In the genomic region with DNA sequence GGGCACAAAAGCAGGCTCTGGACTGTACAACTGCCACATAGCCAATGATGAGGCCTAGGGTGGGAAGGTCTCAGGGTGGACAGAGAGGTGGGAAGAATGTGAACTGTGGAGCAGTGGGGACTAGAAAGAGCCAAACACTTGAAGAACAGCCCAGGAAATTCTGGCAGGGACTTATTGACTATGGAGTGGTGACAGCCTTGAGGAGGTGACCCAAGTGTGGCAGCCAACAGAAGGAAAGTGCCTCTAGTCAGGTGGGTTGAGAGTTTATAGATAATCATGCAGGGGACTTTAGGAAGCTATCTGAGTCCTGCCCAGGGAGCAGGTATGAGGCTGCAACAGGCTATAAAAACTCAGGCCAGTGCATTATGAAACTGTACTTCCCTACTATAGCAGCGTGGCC, we compare ENCODE assay signal across 21 mouse cellular contexts. TPM values are rescaled to one million over a fixed set of nuclear protein-coding genes. Genes with fewer than 3 reads are reported as not detected.
DNase-seq lines count a peak whose midpoint lies in the region; ATAC-seq and TF ChIP-seq lines count a peak whose summit lies in the region.
"Had no signal": no experiment of that assay in that cellular context is flagged by ENCODE, and none has a peak within 500 bp of the region (broad histone marks: within the 10 kb centered on the region; RNA-seq: fewer than 3 reads in every experiment).

No protein-coding gene starts in this region.

- no peak for TF ChIP-seq CTCF in intestine, postnatal 0 days (IDR thresholded peaks at IDR 0.05; ENCODE audit: low read depth)

- no peaks in the 10 kb centered on the region for H3K36me3 ChIP-seq in heart, embryonic 15.5 days
- H3K36me3 ChIP-seq in intestine, postnatal 0 days (ENCODE audit: control insufficient read depth, insufficient read depth), result no peaks in the 10 kb centered on the region
- H3K36me3 ChIP-seq: embryonic facial prominence, embryonic 13.5 days; forebrain, embryonic 12.5 days; hindbrain, embryonic 13.5 days; limb, embryonic 12.5 days; midbrain, embryonic 10.5 days had no signal

- WGBS in heart, embryonic 15.5 days, result 53% methylated on average over 1 of the region's 1 CpGs
- WGBS in intestine, postnatal 0 days, result 49% methylated on average over 1 of the region's 1 CpGs

- H3K4me3 ChIP-seq in heart, embryonic 15.5 days, result no peak overlapping the region
- H3K4me3 ChIP-seq in intestine, postnatal 0 days (ENCODE audit: low read depth, low read length), result no peak overlapping the region
- H3K4me3 ChIP-seq: embryonic facial prominence, embryonic 13.5 days; erythroblast, embryonic 14.5 days; forebrain, embryonic 12.5 days; hindbrain, embryonic 13.5 days; limb, embryonic 12.5 days; midbrain, embryonic 10.5 days had no signal

- peak; percentile 86 for ATAC-seq in heart, embryonic 15.5 days (replicated peaks; ENCODE audit: insufficient number of reproducible peaks, insufficient read depth, low FRiP score, low read depth)
- no peak for ATAC-seq in intestine, postnatal 0 days
- ATAC-seq: liver, postnatal 0 days had no signal

- intact Hi-C loops in heart, postnatal 36 days (cut with DNase I), result loop anchor here (2.0 to 10.0 kb wide), 6 partner anchors 33 to 589 kb away; no protein-coding TSS in a partner anchor

- H3K4me2 ChIP-seq in heart, embryonic 15.5 days, result no peak overlapping the region
- no peak overlapping the region for H3K4me2 ChIP-seq in intestine, postnatal 0 days (replicated peaks; ENCODE audit: low read depth)
- H3K4me2 ChIP-seq: embryonic facial prominence, embryonic 13.5 days; forebrain, embryonic 12.5 days; hindbrain, embryonic 13.5 days; limb, embryonic 12.5 days; liver, embryonic 11.5 days had no signal

- H3K9ac ChIP-seq in heart, embryonic 15.5 days, result no peak overlapping the region
- H3K9ac ChIP-seq in intestine, postnatal 0 days (ENCODE audit: low read depth, low read length), result no peak overlapping the region
- H3K9ac ChIP-seq: embryonic facial prominence, embryonic 13.5 days; forebrain, embryonic 12.5 days; hindbrain, embryonic 13.5 days; limb, embryonic 12.5 days; liver, postnatal 0 days had no signal

- H3K27me3 ChIP-seq in heart, embryonic 15.5 days, result no peaks in the 10 kb centered on the region
- H3K27me3 ChIP-seq in intestine, postnatal 0 days (replicated peaks; ENCODE audit: control insufficient read depth, insufficient read depth, low read length), result peaks cover 44% of the 10 kb centered on the region
- H3K27me3 ChIP-seq: embryonic facial prominence, embryonic 13.5 days; forebrain, embryonic 12.5 days; hindbrain, embryonic 13.5 days; limb, embryonic 12.5 days had no signal

- peak overlapping the region; percentile 89 for H3K27ac ChIP-seq in heart, embryonic 15.5 days
- no peak overlapping the region for H3K27ac ChIP-seq in intestine, postnatal 0 days (ENCODE audit: low read depth, low read length)
- H3K27ac ChIP-seq: embryonic facial prominence, embryonic 13.5 days; forebrain, embryonic 12.5 days; hindbrain, embryonic 13.5 days; limb, embryonic 12.5 days; midbrain, embryonic 10.5 days had no signal

- DNase-seq in heart, adult 18-20 months, result peak; percentile 79 to 86
- DNase-seq in heart, adult 9 months (ENCODE audit: low spot score in 2 of 2), result peak; percentile 79 to 84
- DNase-seq in heart, postnatal 36 days, result peak; percentile 57 to 65
- DNase-seq in layer of hippocampus, postnatal 14 days (ENCODE audit: low spot score in 2 of 2), result no peak
- DNase-seq in gastrocnemius, adult 18-20 months (ENCODE audit: low spot score), result no peak
- DNase-seq: embryo, embryonic 11 days; kidney, adult 2 months; kidney, postnatal 10 days; liver, postnatal 0 days; lung, postnatal 10 days; right cerebral cortex, postnatal 25 days; spleen, adult 18-20 months had no signal

- no peaks in the 10 kb centered on the region for H3K9me3 ChIP-seq in heart, embryonic 15.5 days (replicated peaks)
- H3K9me3 ChIP-seq in intestine, postnatal 0 days (ENCODE audit: control insufficient read depth), result no peaks in the 10 kb centered on the region
- H3K9me3 ChIP-seq: embryonic facial prominence, embryonic 13.5 days; forebrain, embryonic 12.5 days; hindbrain, embryonic 13.5 days; limb, embryonic 12.5 days; midbrain, embryonic 10.5 days had no signal

- H3K4me1 ChIP-seq in heart, embryonic 15.5 days (replicated peaks), result peaks cover 33% of the 10 kb centered on the region
- no peaks in the 10 kb centered on the region for H3K4me1 ChIP-seq in intestine, postnatal 0 days (replicated peaks; ENCODE audit: control insufficient read depth, insufficient read depth, low read length)
- H3K4me1 ChIP-seq: forebrain, embryonic 12.5 days had no signal

RNA-seq across cellular contexts. Expression of gene Gatb, which starts 55.8 kb away (rescaled TPM):
- 10 to 100 TPM; 52.3 to 52.6 TPM for total RNA-seq in heart, adult 18-20 months (2021)
- 35.3 and 37.6 TPM in 2 replicates for polyA plus RNA-seq in heart, embryonic 15.5 days (2015; fragmentation: Nextera tagmentation; extraction: Ambion mirVana)
- 10 to 100 TPM; 43.5 to 45.2 TPM for total RNA-seq in heart, postnatal 36 days (2021)
- polyA plus RNA-seq in intestine, postnatal 0 days (2015; fragmentation: Nextera tagmentation; extraction: Ambion mirVana), result 11.2 and 12.4 TPM in 2 replicates
- total RNA-seq in layer of hippocampus, postnatal 14 days (2021), result 10 to 100 TPM; 19.2 to 20.9 TPM
- 10 to 100 TPM; 16.0 to 16.7 TPM for total RNA-seq in gastrocnemius, adult 18-20 months (2021)

Comparison
In these comparisons a context has a peak if more than half of its experiments do, and no peak if none do; other contexts are left out.
1. DNase-seq: peak in heart, adult 18-20 months (2 of 2), heart, adult 9 months (2 of 2) and heart, postnatal 36 days (2 of 2); none in layer of hippocampus, postnatal 14 days (0 of 2) and gastrocnemius, adult 18-20 months (single experiment).